Mouse (Mus musculus) gastrocnemius, postnatal 25 days (tissue): ENCODE results near the gene Rhd. TPM values are rescaled to one million over a fixed set of nuclear protein-coding genes. Genes with fewer than 3 reads are reported as not detected.

Source experiments
- DNase-seq: peaks from one replicate; pipeline ENCODE4 v3.0.0; 2022
- total RNA-seq, 2 experiments: library from RNA; stranded (reverse); gene quantifications; 1 replicate in 1 of 2; 2 replicates in 1 of 2; pipeline ENCODE4 v1.2.3; 2021

Gene Rhd
- total RNA-seq, 2 experiments from 2014 or later = not detected

DNA sequence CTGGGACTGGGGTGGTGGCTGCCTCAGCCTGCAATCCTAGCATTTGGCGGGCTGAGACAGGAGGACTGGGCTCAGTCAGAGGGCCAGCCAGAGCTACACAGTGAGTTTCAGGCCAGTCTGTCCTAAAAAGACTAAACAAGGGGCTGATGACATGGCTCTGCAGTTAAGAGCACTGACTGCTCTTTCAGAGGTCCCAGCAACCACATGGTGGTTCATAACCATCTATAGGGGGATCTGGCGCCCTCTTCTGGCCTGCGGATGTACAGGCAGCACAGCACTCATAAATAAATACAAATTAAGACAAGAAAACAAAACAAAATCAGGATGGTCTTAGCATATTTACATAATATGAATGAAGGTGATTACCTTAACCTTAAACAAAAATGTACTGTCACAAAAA, 49.1 kb downstream of the Rhd start:
- no peak for DNase-seq

- no peak for DNase-seq
These were observed 50.0 kb downstream of the Rhd start for GRCm38 (mm10) chr4:134914122-134914863.

GRCm38 (mm10) chr4:134914864-134915209, 50.5 kb downstream of the Rhd start, which contains the start of gene Tmem50a:
Tmem50a (minus strand) TSS chr4:134915024.
- DNase-seq = peak; percentile 91

- no peak for DNase-seq
These were observed 51.1 kb downstream of the Rhd start for GRCm38 (mm10) chr4:134915223-134916050.

GRCm38 (mm10) chr4:134917194-134917593, 52.9 kb downstream of the Rhd start:
- no peak for DNase-seq

DNA sequence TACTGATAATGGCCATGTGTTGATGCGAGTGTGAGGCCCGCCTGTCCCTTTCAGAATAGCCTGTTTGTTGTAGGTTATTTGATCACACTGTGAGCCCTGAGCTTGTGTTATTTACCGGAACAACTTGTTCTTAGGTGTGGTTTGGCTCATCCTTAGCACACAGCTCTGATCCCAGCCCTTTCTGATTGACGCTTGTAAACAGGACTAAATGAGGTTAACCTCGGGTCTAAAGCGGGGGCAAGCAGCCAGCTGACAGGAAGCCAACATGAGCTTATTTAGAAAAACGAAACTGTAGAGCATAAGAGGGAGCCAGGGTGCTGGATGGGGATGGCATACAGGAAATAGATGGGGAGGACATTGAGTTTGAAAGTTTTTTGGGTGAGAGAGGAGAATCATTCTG, 54.0 kb downstream of the Rhd start:
- peak; percentile 82 for DNase-seq

GRCm38 (mm10) chr4:134919733-134920540, 55.6 kb downstream of the Rhd start:
- no peak for DNase-seq

- no peak for DNase-seq
These were observed 56.3 kb downstream of the Rhd start for GRCm38 (mm10) chr4:134920631-134921030.

- DNase-seq = no peak
These were observed 57.4 kb downstream of the Rhd start for GRCm38 (mm10) chr4:134921703-134922102.

GRCm38 (mm10) chr4:134922111-134922924, 58.0 kb downstream of the Rhd start:
- no peak for DNase-seq

- peak; percentile 82 for DNase-seq
These were observed 58.5 kb downstream of the Rhd start for GRCm38 (mm10) chr4:134922925-134923244.

DNA sequence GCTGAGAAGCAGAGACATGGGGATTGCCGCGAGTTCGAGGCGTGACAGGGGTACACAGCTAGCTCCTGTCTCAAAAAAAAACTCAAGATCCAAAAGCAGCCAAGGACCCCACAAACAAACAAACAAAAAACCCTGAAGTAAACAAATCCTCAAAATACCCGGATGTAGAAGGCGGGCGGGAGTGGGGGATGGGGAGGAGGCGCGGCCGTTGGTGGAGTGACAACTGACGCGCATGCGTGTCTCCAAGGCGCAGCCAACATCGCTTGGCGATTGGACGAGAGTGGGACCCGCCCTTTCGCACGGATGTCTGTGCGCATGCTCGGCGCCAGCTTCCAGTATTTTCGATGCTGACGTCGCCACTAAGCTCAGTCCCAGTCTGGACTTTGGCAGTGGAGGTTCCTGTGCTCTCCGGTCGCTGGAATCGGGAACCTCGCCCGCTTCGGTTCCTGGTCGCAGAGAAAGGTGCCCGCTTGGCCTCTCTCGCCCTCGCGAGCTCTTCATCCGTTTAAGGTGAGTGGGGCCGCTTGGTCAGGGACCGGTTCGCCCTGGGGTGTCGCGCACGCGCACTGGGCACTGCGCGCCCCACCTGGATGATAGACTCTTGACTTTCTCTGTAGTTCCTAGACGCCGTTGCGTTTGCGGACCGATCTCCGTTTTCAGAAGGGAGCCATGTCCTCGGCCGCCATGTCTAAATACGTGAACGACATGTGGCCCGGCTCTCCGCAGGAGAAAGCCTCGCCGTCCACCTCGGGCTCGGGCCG, 59.1 kb downstream of the Rhd start, which contains the start of gene Rsrp1:
Gene Rsrp1 (plus strand): TSS at position 335 of the 761 bp plus-strand sequence.
- peak; percentile 98 for DNase-seq

- DNase-seq = peak; percentile 72
These were observed 59.8 kb downstream of the Rhd start for GRCm38 (mm10) chr4:134924019-134924741.

- DNase-seq = peak; percentile 73
These were observed 60.9 kb downstream of the Rhd start for GRCm38 (mm10) chr4:134925206-134925605.

GRCm38 (mm10) chr4:134927815-134928463, 63.6 kb downstream of the Rhd start:
- no peak for DNase-seq

GRCm38 (mm10) chr4:134928464-134928836, 64.1 kb downstream of the Rhd start:
- no peak for DNase-seq

GRCm38 (mm10) chr4:134929536-134929935, 65.2 kb downstream of the Rhd start:
- no peak for DNase-seq

DNA sequence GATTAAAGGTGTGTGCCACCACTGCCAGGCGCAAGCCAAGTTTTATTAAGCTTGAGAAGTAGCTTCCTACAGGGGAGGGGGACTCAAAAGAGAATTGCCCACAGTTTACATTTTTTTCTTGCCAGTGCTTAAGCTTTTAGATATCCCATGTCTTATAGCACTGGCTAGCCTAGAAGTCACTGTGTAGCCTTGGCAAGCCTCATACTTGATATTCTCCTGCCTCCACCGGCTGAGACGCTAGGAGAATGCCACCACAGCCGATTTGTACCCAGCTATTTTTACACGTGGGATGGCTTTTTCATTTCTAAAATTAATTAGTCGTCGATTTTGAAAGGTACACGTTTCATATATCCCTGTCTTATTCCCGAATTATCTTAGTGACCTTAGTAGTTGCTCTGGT, 65.9 kb downstream of the Rhd start:
- DNase-seq = no peak

DNA sequence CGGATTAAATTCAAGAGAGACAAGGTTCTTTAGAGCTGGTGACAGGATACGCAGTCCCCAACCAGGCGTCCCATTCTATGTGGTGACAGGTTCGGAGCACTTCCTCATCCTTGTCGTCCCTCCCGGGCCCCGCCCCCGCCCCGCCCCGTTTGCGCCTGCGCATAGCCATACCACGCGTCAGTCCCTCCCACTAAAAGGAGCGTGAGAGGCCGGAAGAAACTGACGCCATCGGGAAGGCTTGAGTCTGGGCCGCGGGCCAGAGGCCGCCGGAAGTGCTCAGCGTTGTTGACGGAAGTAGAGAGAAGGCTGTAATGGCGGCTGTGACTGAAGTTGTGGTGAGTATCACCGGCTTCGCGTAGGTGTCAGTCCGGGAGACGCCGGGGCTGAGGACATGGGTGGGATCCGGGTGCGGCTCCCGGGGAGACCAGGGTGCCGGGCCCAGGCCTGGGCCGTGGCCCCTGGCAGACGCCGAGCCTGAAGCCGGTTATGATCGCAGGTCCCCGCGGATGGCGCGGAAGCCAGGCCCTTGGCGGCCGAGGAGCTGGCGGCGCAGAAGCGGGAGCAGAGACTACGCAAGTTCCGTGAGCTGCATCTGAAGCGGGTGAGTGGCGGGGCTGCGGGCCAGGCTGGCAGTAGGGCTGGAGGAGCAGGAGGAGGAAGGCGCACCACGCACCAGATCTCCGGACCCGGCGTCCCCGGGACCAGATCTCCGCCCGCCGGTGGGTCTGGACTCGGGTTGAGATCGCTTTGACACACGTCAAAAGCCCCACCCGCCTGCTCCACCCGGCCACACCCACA, 66.5 kb downstream of the Rhd start, which contains the start of gene Syf2:
Gene Syf2 (plus strand): TSS at position 215 of the 798 bp plus-strand sequence.
- DNase-seq = peak; percentile 94
